Mouse (Mus musculus): ENCODE results near the gene Gsk3b. TPM values are rescaled to one million over a fixed set of nuclear protein-coding genes. Genes with fewer than 3 reads are reported as not detected.
A peak's percentile ranks its signal among the peaks of the same experiment; 100 is the strongest.

Gene Gsk3b
- 44.1 and 49.9 TPM in 2 replicates for polyA plus RNA-seq (2014; fragmentation: Nextera tagmentation; extraction: Ambion mirVana)

GRCm38 (mm10) chr16:38088629-38089446 lies at the start of gene Gsk3b:
TSS of gene Gsk3b (plus strand) at chr16:38089001.
- Histone ChIP-seq H3K36me3 (ENCODE audit: control insufficient read depth, insufficient read depth, low read length) (peaks cover 3% of the 10 kb centered on the region), H3K4me1 (ENCODE audit: control insufficient read depth in 2 of 2, insufficient read depth in 2 of 2, low read length in 2 of 2) (peaks cover 3 to 20% of the 10 kb centered on the region in 2 experiments; a peak in 3 of 4 replicates), H3K27me3 (ENCODE audit: control insufficient read depth, insufficient read depth, low read length) (no peaks in the 10 kb centered on the region), H3K9ac (ENCODE audit: low read length) (peak within 1 kb of the TSS; percentile 98), H3K9me3 (ENCODE audit: control insufficient read depth, low read length) (no peaks in the 10 kb centered on the region), H3K4me3 (ENCODE audit: control insufficient read depth in 1 of 2, insufficient read depth in 1 of 2, low read depth in 1 of 2, low read length in 2 of 2) (peak within 1 kb of the TSS; percentile 76 to 95), H3K27ac (replicated peaks in 1 of 2; ENCODE audit: control insufficient read depth in 1 of 2, insufficient read depth in 1 of 2, low read depth in 2 of 2, low read length in 2 of 2) (peak within 1 kb of the TSS; percentile 99 to 100), H3K4me2 (ENCODE audit: low read length) (peak within 1 kb of the TSS; percentile 92)
- WGBS = under 1% methylated on average over 68 of the region's 69 CpGs
- peak; percentile 92 for ATAC-seq (ENCODE audit: insufficient number of reproducible peaks, insufficient read depth, low FRiP score, low read depth)

DNA sequence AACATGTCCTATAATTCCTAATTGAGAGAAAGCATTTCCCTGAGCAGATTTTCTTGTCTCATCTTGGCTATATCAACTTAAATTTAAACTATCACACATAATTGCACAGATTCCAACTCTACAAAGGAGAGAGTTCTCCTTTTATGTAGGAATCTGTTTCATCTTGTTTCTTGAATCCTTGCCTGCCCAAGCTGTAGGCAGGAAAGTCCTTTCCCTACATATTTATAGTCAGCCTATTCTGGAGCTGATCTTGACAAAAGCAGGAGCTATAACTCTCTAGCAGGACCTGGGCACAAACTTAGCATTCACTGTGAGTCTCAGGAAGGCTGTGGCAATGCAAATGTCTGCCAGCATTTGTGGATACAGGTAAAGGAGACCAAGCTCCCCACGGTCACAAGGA lies 46.6 kb upstream of the Gsk3b start:
- no peaks in the 10 kb centered on the region for H3K36me3 ChIP-seq (ENCODE audit: control insufficient read depth, insufficient read depth, low read length)
- H3K27ac ChIP-seq (replicated peaks in 1 of 2; ENCODE audit: control insufficient read depth in 1 of 2, insufficient read depth in 1 of 2, low read depth in 2 of 2, low read length in 2 of 2) = no peak overlapping the region
- ATAC-seq (ENCODE audit: insufficient number of reproducible peaks, insufficient read depth, low FRiP score, low read depth) = no peak
- H3K9me3 ChIP-seq (ENCODE audit: control insufficient read depth, low read length) = no peaks in the 10 kb centered on the region
- no peaks in the 10 kb centered on the region for H3K4me1 ChIP-seq (ENCODE audit: control insufficient read depth in 2 of 2, insufficient read depth in 2 of 2, low read length in 2 of 2)
- H3K4me2 ChIP-seq (ENCODE audit: low read length) = no peak overlapping the region
- H3K4me3 ChIP-seq (ENCODE audit: control insufficient read depth in 1 of 2, insufficient read depth in 1 of 2, low read depth in 1 of 2, low read length in 2 of 2) = no peak overlapping the region
- no peaks in the 10 kb centered on the region for H3K27me3 ChIP-seq (ENCODE audit: control insufficient read depth, insufficient read depth, low read length)
- H3K9ac ChIP-seq (ENCODE audit: low read length) = no peak overlapping the region
- 88% methylated on average over 1 of the region's 1 CpGs for WGBS

- H3K4me2 ChIP-seq (ENCODE audit: low read length) = no peak overlapping the region
- no peaks in the 10 kb centered on the region for H3K36me3 ChIP-seq (ENCODE audit: control insufficient read depth, insufficient read depth, low read length)
- 83% methylated on average over 5 of the region's 5 CpGs for WGBS
- no peak overlapping the region for H3K4me3 ChIP-seq (ENCODE audit: control insufficient read depth in 1 of 2, insufficient read depth in 1 of 2, low read depth in 1 of 2, low read length in 2 of 2)
- no peak for ATAC-seq (ENCODE audit: insufficient number of reproducible peaks, insufficient read depth, low FRiP score, low read depth)
- no peaks in the 10 kb centered on the region for H3K9me3 ChIP-seq (ENCODE audit: control insufficient read depth, low read length)
- no peaks in the 10 kb centered on the region for H3K27me3 ChIP-seq (ENCODE audit: control insufficient read depth, insufficient read depth, low read length)
- no peak overlapping the region for H3K27ac ChIP-seq (replicated peaks in 1 of 2; ENCODE audit: control insufficient read depth in 1 of 2, insufficient read depth in 1 of 2, low read depth in 2 of 2, low read length in 2 of 2)
- no peak overlapping the region for H3K9ac ChIP-seq (ENCODE audit: low read length)
- no peaks in the 10 kb centered on the region for H3K4me1 ChIP-seq (ENCODE audit: control insufficient read depth in 2 of 2, insufficient read depth in 2 of 2, low read length in 2 of 2)
Observed at GRCm38 (mm10) chr16:38044551-38044950, 44.2 kb upstream of the Gsk3b start.

DNA sequence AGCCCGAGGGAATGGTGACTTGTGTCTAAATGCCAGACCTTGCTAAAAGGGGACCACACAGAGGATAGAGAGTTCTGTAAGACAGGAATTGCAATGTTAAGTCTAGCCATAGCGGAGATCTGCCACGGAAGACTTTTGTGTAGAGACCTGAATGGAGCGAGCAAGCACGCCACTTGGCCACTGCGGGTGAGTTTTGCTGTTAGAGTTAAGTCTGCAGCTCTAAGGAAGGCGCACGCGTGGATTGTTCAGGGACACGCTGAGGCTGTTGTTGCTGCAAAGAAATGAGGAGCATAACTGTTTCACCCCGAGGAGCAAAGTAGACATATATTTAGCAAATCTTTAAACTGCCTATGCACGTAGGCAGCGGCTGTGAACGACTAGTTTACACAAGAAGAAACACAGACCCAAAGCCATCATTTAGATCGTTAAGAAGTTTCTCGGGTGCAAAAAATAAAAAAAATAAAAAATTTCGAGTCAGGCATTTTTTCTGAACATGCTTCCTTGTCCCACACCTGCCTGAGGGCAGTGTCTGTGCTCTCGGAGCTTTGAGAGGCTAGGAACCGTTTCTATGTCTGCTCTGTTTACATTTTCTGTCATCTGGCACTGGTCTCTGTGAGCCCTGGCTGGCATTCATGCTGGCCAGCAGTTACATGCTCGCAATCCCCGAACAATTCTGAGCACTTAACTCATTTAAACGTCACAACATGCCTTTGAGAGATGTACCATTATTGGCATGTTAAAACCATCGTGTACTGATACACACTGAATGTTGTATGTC lies 40.8 kb upstream of the Gsk3b start:
- Histone ChIP-seq H3K9ac (ENCODE audit: low read length) (no peak overlapping the region), H3K27me3 (ENCODE audit: control insufficient read depth, insufficient read depth, low read length) (no peaks in the 10 kb centered on the region), H3K27ac (replicated peaks in 1 of 2; ENCODE audit: control insufficient read depth in 1 of 2, insufficient read depth in 1 of 2, low read depth in 2 of 2, low read length in 2 of 2) (no peak overlapping the region), H3K4me3 (ENCODE audit: control insufficient read depth in 1 of 2, insufficient read depth in 1 of 2, low read depth in 1 of 2, low read length in 2 of 2) (no peak overlapping the region), H3K4me2 (ENCODE audit: low read length) (no peak overlapping the region), H3K36me3 (ENCODE audit: control insufficient read depth, insufficient read depth, low read length) (no peaks in the 10 kb centered on the region), H3K9me3 (ENCODE audit: control insufficient read depth, low read length) (no peaks in the 10 kb centered on the region), H3K4me1 (ENCODE audit: control insufficient read depth in 2 of 2, insufficient read depth in 2 of 2, low read length in 2 of 2) (no peaks in the 10 kb centered on the region)
- ATAC-seq (ENCODE audit: insufficient number of reproducible peaks, insufficient read depth, low FRiP score, low read depth) = no peak
- 69% methylated on average over 23 of the region's 23 CpGs for WGBS

- 85% methylated on average over 1 of the region's 1 CpGs for WGBS
- no peak overlapping the region for H3K4me2 ChIP-seq (ENCODE audit: low read length)
- H3K4me1 ChIP-seq (ENCODE audit: control insufficient read depth in 2 of 2, insufficient read depth in 2 of 2, low read length in 2 of 2) = no peaks in the 10 kb centered on the region
- H3K27ac ChIP-seq (replicated peaks in 1 of 2; ENCODE audit: control insufficient read depth in 1 of 2, insufficient read depth in 1 of 2, low read depth in 2 of 2, low read length in 2 of 2) = no peak overlapping the region
- no peaks in the 10 kb centered on the region for H3K9me3 ChIP-seq (ENCODE audit: control insufficient read depth, low read length)
- H3K36me3 ChIP-seq (ENCODE audit: control insufficient read depth, insufficient read depth, low read length) = no peaks in the 10 kb centered on the region
- H3K27me3 ChIP-seq (ENCODE audit: control insufficient read depth, insufficient read depth, low read length) = no peaks in the 10 kb centered on the region
- no peak overlapping the region for H3K9ac ChIP-seq (ENCODE audit: low read length)
- no peak overlapping the region for H3K4me3 ChIP-seq (ENCODE audit: control insufficient read depth in 1 of 2, insufficient read depth in 1 of 2, low read depth in 1 of 2, low read length in 2 of 2)
- ATAC-seq (ENCODE audit: insufficient number of reproducible peaks, insufficient read depth, low FRiP score, low read depth) = no peak
Observed at GRCm38 (mm10) chr16:38057898-38058297, 30.9 kb upstream of the Gsk3b start.

DNA sequence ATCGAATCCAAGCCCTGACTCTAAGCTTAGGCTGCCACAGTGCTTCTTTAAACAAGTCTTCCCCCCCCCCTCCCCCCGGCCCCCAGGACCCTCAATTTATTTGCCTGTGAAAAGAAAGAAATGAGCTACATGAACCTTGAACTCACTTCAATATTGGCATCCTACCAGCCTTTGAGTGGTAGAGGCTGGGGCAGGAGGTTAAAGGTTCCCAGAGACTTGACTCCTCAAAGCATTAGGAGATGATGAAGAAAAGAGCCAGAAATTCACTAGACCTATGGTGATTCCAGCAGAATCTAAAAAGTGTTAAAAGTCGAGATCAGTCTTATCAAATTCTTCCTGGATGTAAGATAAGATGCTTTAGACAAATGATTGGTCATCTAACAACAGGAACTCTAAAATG lies 30.0 kb upstream of the Gsk3b start:
- 64% methylated on average over 3 of the region's 3 CpGs for WGBS
- H3K36me3 ChIP-seq (ENCODE audit: control insufficient read depth, insufficient read depth, low read length) = no peaks in the 10 kb centered on the region
- no peaks in the 10 kb centered on the region for H3K4me1 ChIP-seq (ENCODE audit: control insufficient read depth in 2 of 2, insufficient read depth in 2 of 2, low read length in 2 of 2)
- no peak overlapping the region for H3K4me2 ChIP-seq (ENCODE audit: low read length)
- H3K4me3 ChIP-seq (ENCODE audit: control insufficient read depth in 1 of 2, insufficient read depth in 1 of 2, low read depth in 1 of 2, low read length in 2 of 2) = no peak overlapping the region
- no peaks in the 10 kb centered on the region for H3K27me3 ChIP-seq (ENCODE audit: control insufficient read depth, insufficient read depth, low read length)
- H3K9ac ChIP-seq (ENCODE audit: low read length) = no peak overlapping the region
- ATAC-seq (ENCODE audit: insufficient number of reproducible peaks, insufficient read depth, low FRiP score, low read depth) = no peak
- H3K9me3 ChIP-seq (ENCODE audit: control insufficient read depth, low read length) = no peaks in the 10 kb centered on the region
- H3K27ac ChIP-seq (replicated peaks in 1 of 2; ENCODE audit: control insufficient read depth in 1 of 2, insufficient read depth in 1 of 2, low read depth in 2 of 2, low read length in 2 of 2) = no peak overlapping the region

DNA sequence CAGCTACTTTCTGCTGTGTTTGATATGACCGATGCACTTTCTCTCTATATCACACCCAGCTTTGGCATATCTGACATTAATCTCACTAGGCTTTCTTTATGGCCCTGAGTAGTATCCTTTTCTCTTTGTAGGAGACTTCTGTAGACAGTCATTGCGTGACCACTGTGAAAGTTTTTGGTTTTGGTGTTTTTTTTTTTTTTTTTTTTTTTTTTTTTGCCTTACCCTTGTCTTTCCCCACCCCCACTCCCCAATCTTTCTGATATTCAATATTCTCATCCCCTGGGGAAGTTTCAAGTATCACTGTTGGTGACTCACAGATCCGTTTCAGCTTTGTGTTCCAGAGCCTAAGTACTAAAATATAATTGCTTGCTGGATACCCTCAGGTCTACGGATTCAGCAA lies 29.2 kb upstream of the Gsk3b start:
- WGBS = 81% methylated on average over 4 of the region's 4 CpGs
- no peak for ATAC-seq (ENCODE audit: insufficient number of reproducible peaks, insufficient read depth, low FRiP score, low read depth)
- no peak overlapping the region for H3K9ac ChIP-seq (ENCODE audit: low read length)
- H3K4me3 ChIP-seq (ENCODE audit: control insufficient read depth in 1 of 2, insufficient read depth in 1 of 2, low read depth in 1 of 2, low read length in 2 of 2) = no peak overlapping the region
- H3K27ac ChIP-seq (replicated peaks in 1 of 2; ENCODE audit: control insufficient read depth in 1 of 2, insufficient read depth in 1 of 2, low read depth in 2 of 2, low read length in 2 of 2) = no peak overlapping the region
- no peaks in the 10 kb centered on the region for H3K9me3 ChIP-seq (ENCODE audit: control insufficient read depth, low read length)
- H3K27me3 ChIP-seq (ENCODE audit: control insufficient read depth, insufficient read depth, low read length) = no peaks in the 10 kb centered on the region
- H3K4me2 ChIP-seq (ENCODE audit: low read length) = no peak overlapping the region
- no peaks in the 10 kb centered on the region for H3K36me3 ChIP-seq (ENCODE audit: control insufficient read depth, insufficient read depth, low read length)
- no peaks in the 10 kb centered on the region for H3K4me1 ChIP-seq (ENCODE audit: control insufficient read depth in 2 of 2, insufficient read depth in 2 of 2, low read length in 2 of 2)
